Mouse (Mus musculus) retina, adult 2 months (tissue): ENCODE results near the gene Arl5c.

Experiments
- DNase-seq: peaks from one replicate; pipeline ENCODE4 v3.0.0-alpha.2; 2012; ENCODE audit warnings: low read depth, low spot score

Arl5c gene

GRCm38 (mm10) chr11:98019883-98020610 lies 24.1 kb upstream of the Arl5c start:
- DNase-seq = no peak

- DNase-seq = no peak
Measured at GRCm38 (mm10) chr11:98018858-98019641, 23.1 kb upstream of the Arl5c start.

- no peak for DNase-seq
Measured at GRCm38 (mm10) chr11:98018222-98018621, 22.2 kb upstream of the Arl5c start.

- no peak for DNase-seq
Measured at GRCm38 (mm10) chr11:98016824-98017223, 20.8 kb upstream of the Arl5c start.

- no peak for DNase-seq
Measured at GRCm38 (mm10) chr11:98016177-98016576, 20.2 kb upstream of the Arl5c start.

- DNase-seq = no peak
Measured at GRCm38 (mm10) chr11:98012831-98013230, 16.9 kb upstream of the Arl5c start.

GRCm38 (mm10) chr11:98011716-98012115 lies 15.7 kb upstream of the Arl5c start:
- no peak for DNase-seq

- DNase-seq = no peak
Measured at GRCm38 (mm10) chr11:98008087-98008486, 12.1 kb upstream of the Arl5c start.

- DNase-seq = no peak
Measured at GRCm38 (mm10) chr11:98005686-98006085, 9.7 kb upstream of the Arl5c start.

- no peak for DNase-seq
Measured at GRCm38 (mm10) chr11:98005076-98005475, 9.1 kb upstream of the Arl5c start.

- DNase-seq = no peak
Measured at GRCm38 (mm10) chr11:98004161-98004560, 8.2 kb upstream of the Arl5c start.

- DNase-seq = no peak
Measured at GRCm38 (mm10) chr11:98003171-98003671, 7.2 kb upstream of the Arl5c start.

GRCm38 (mm10) chr11:98002627-98003026 lies 6.6 kb upstream of the Arl5c start:
- no peak for DNase-seq

- DNase-seq = no peak
Measured at GRCm38 (mm10) chr11:98001986-98002385, 6.0 kb upstream of the Arl5c start.

- no peak for DNase-seq
Measured at GRCm38 (mm10) chr11:98001351-98001824, 5.4 kb upstream of the Arl5c start.

GRCm38 (mm10) chr11:98000378-98001140 lies 4.6 kb upstream of the Arl5c start:
- no peak for DNase-seq

- no peak for DNase-seq
Measured at GRCm38 (mm10) chr11:97999748-98000147, 3.8 kb upstream of the Arl5c start.

- DNase-seq = no peak
Measured at GRCm38 (mm10) chr11:97998898-97999608, 3.1 kb upstream of the Arl5c start.

GRCm38 (mm10) chr11:97998074-97998793 lies 2.3 kb upstream of the Arl5c start:
- DNase-seq = no peak

- no peak for DNase-seq
Measured at GRCm38 (mm10) chr11:97997387-97997960, 1.5 kb upstream of the Arl5c start.
